Mouse (Mus musculus) testis, adult 2 months (tissue): ENCODE measurements at regions not wholly inside any gene's neighbourhood (a gene's known extent, or its start where the extent isn't known, plus 50 kb on each side); places are given as distances from the start of the nearest gene placed in this dataset.

Experiments used
- CTCF ChIP-seq: fragments of 200-500 bp; IDR thresholded peaks from 2 replicates; pipeline ENCODE4 v1.5.1; 2012; ENCODE audit warnings: low read depth, mild to moderate bottlenecking, inconsistent platforms, low read length, moderate library complexity; ENCODE audit not compliant: control insufficient read depth, insufficient read depth, insufficient replicate concordance
- POLR2A ChIP-seq: fragments of 200-500 bp; IDR thresholded peaks from 2 replicates; pipeline ENCODE4 v1.6.1; 2012; ENCODE audit warnings: low read depth, mild to moderate bottlenecking, inconsistent platforms, low read length, moderate library complexity; ENCODE audit not compliant: control insufficient read depth

DNA sequence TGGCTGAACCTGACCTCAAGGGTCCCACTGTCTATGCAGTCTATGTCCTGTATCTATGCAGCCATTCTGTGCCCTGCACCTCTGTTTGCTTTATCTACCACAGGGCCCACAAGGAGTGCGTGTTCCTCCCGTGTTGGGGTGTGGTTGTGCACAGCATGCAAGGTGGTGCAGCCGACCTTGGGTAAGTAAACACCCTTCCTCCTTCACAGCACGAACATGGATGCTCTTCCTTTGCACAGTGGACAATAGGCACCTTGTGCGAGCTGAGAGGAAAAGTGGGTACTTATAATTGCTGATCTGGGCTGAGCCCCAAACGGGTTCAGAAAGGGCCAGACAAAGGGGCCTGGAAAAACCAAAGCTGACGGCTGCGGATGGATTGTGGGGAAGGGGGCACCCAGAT, 91.3 kb upstream of the 1600014C23Rik start:
- no peak for TF ChIP-seq POLR2A
- no peak for TF ChIP-seq CTCF
